8 mouse cellular contexts compared by ENCODE assay signal in genomic region chr6:108530781-108531323, GRCm38 (mm10).
DNase-seq lines count a peak whose midpoint lies in the region; ATAC-seq and TF ChIP-seq lines count a peak whose summit lies in the region.

No protein-coding gene starts in this region.

- 23% methylated on average over 6 of the region's 6 CpGs for WGBS in forebrain, embryonic 10.5 days
- WGBS in forebrain, postnatal 0 days, result 35% methylated on average over 6 of the region's 6 CpGs
- WGBS in hindbrain, embryonic 16.5 days, result 30% methylated on average over 6 of the region's 6 CpGs
- 28% methylated on average over 6 of the region's 6 CpGs for WGBS in midbrain, embryonic 13.5 days

- H3K36me3 ChIP-seq in forebrain, embryonic 10.5 days (replicated peaks), result peaks cover 10% of the 10 kb centered on the region; the same call in 1 of the 2 replicates
- no peaks in the 10 kb centered on the region for H3K36me3 ChIP-seq in forebrain, postnatal 0 days (ENCODE audit: insufficient read depth)
- no peaks in the 10 kb centered on the region; the same call in 1 of the 2 replicates for H3K36me3 ChIP-seq in ES-E14 (ENCODE audit: control insufficient read depth, insufficient read depth, low read length, poor library complexity, severe bottlenecking)
- H3K36me3 ChIP-seq in hindbrain, embryonic 16.5 days (ENCODE audit: control insufficient read depth, insufficient read depth, low read length), result no peaks in the 10 kb centered on the region
- H3K36me3 ChIP-seq in midbrain, embryonic 13.5 days, result no peaks in the 10 kb centered on the region

- H3K4me3 ChIP-seq in forebrain, embryonic 10.5 days, result no peak overlapping the region
- H3K4me3 ChIP-seq in forebrain, postnatal 0 days (ENCODE audit: low read depth, low read length), result no peak overlapping the region
- H3K4me3 ChIP-seq in ES-E14 (ENCODE audit: insufficient read depth in 1 of 2, low read depth in 1 of 2, low read length in 2 of 2, poor library complexity in 1 of 2, severe bottlenecking in 1 of 2), result peak overlapping the region; percentile 17 to 36; a peak in 2 of 4 replicates
- H3K4me3 ChIP-seq in hindbrain, embryonic 16.5 days (ENCODE audit: low read length), result no peak overlapping the region
- H3K4me3 ChIP-seq in midbrain, embryonic 13.5 days (replicated peaks), result no peak overlapping the region

- peaks cover 24% of the 10 kb centered on the region for H3K4me1 ChIP-seq in forebrain, embryonic 10.5 days
- H3K4me1 ChIP-seq in forebrain, postnatal 0 days (ENCODE audit: insufficient read depth), result no peaks in the 10 kb centered on the region
- peaks cover 5 to 28% of the 10 kb centered on the region in 2 experiments for H3K4me1 ChIP-seq in ES-E14 (ENCODE audit: control insufficient read depth in 2 of 2, insufficient read depth in 2 of 2, low read length in 2 of 2, poor library complexity in 1 of 2)
- H3K4me1 ChIP-seq in hindbrain, embryonic 16.5 days (ENCODE audit: control insufficient read depth, insufficient read depth, low read depth, low read length), result peaks cover 3% of the 10 kb centered on the region; the same call in 1 of the 2 replicates
- peaks cover 17% of the 10 kb centered on the region for H3K4me1 ChIP-seq in midbrain, embryonic 13.5 days (replicated peaks)

- no peaks in the 10 kb centered on the region for H3K9me3 ChIP-seq in forebrain, embryonic 10.5 days
- no peaks in the 10 kb centered on the region for H3K9me3 ChIP-seq in forebrain, postnatal 0 days (ENCODE audit: low read length)
- H3K9me3 ChIP-seq in ES-E14 (ENCODE audit: control insufficient read depth, insufficient read depth, low read depth, low read length), result no peaks in the 10 kb centered on the region
- no peaks in the 10 kb centered on the region for H3K9me3 ChIP-seq in hindbrain, embryonic 16.5 days (ENCODE audit: control insufficient read depth, low read length)
- no peaks in the 10 kb centered on the region for H3K9me3 ChIP-seq in midbrain, embryonic 13.5 days

- H3K9ac ChIP-seq in forebrain, postnatal 0 days, result no peak overlapping the region
- 0 out of 2 replicates have a peak overlapping the region, but pooled peaks have one; percentile 11 for H3K9ac ChIP-seq in ES-E14 (ENCODE audit: insufficient read depth, low read depth, low read length, poor library complexity, severe bottlenecking)
- no peak overlapping the region for H3K9ac ChIP-seq in hindbrain, embryonic 16.5 days (ENCODE audit: low read depth, low read length)
- no peak overlapping the region for H3K9ac ChIP-seq in midbrain, embryonic 13.5 days (replicated peaks)

- no peak for TF ChIP-seq CTCF in forebrain, postnatal 0 days (IDR thresholded peaks at IDR 0.05; ENCODE audit: low read depth)

- DNase-seq in forebrain, embryonic 10.5 days (ENCODE audit: extremely low spot score, low spot score), result no peak
- DNase-seq in forebrain, postnatal 0 days, result no peak
- DNase-seq in ES-E14 (ENCODE audit: low read depth, low spot score), result no peak
- no peak for DNase-seq in cerebellum, postnatal 14 days
- DNase-seq in thymus, postnatal 10 days (ENCODE audit: low spot score in 2 of 2), result no peak
- DNase-seq in adipocyte (ENCODE audit: low spot score), result no peak

- H3K27me3 ChIP-seq in forebrain, embryonic 10.5 days (ENCODE audit: poor library complexity, severe bottlenecking), result no peaks in the 10 kb centered on the region
- H3K27me3 ChIP-seq in forebrain, postnatal 0 days (ENCODE audit: insufficient read depth, low read length), result no peaks in the 10 kb centered on the region
- no peaks in the 10 kb centered on the region for H3K27me3 ChIP-seq in hindbrain, embryonic 16.5 days (replicated peaks; ENCODE audit: control insufficient read depth, insufficient read depth, low read length)
- H3K27me3 ChIP-seq in midbrain, embryonic 13.5 days, result no peaks in the 10 kb centered on the region

- no peak; the same call in 1 of the 2 replicates for ATAC-seq in forebrain, postnatal 0 days
- peak; percentile 75 for ATAC-seq in hindbrain, embryonic 16.5 days
- peak; percentile 77 for ATAC-seq in midbrain, embryonic 13.5 days

- in situ Hi-C loops in ES-E14 (cut with MboI; ENCODE audit: low sequenced_read_pairs in 2 of 2, unreplicated experiment in 2 of 2), result no loop called here

- H3K4me2 ChIP-seq in forebrain, postnatal 0 days (ENCODE audit: low read depth), result no peak overlapping the region
- no peak overlapping the region for H3K4me2 ChIP-seq in hindbrain, embryonic 16.5 days (ENCODE audit: low read length)
- H3K4me2 ChIP-seq in midbrain, embryonic 13.5 days (replicated peaks), result no peak overlapping the region

- H3K27ac ChIP-seq in forebrain, embryonic 10.5 days, result peak overlapping the region; percentile 65; the same call in 1 of the 2 replicates
- H3K27ac ChIP-seq in forebrain, postnatal 0 days (ENCODE audit: low read depth, low read length), result no peak overlapping the region
- H3K27ac ChIP-seq in ES-E14 (ENCODE audit: insufficient read depth, low read depth, low read length, poor library complexity, severe bottlenecking), result peak overlapping the region; percentile 66
- H3K27ac ChIP-seq in hindbrain, embryonic 16.5 days (ENCODE audit: low read depth, low read length), result no peak overlapping the region
- peak overlapping the region; percentile 53 for H3K27ac ChIP-seq in midbrain, embryonic 13.5 days

TF ChIP-seq in ES-E14, 5 proteins besides CTCF, POLR2A, EP300 and RAD21:
- TF ChIP-seq MAFK (IDR thresholded peaks at IDR 0.05; ENCODE audit: insufficient read depth, low read depth, low read length) (no peak), ZC3H11A (IDR thresholded peaks at IDR 0.05; ENCODE audit: borderline replicate concordance, low read depth, low read length) (no peak), HCFC1 (IDR thresholded peaks at IDR 0.05; ENCODE audit: borderline replicate concordance, insufficient read depth, low read length) (no peak), CHD2 (IDR thresholded peaks at IDR 0.05; ENCODE audit: low read depth, low read length) (no peak), ZNF384 (IDR thresholded peaks at IDR 0.05; ENCODE audit: low read depth, low read length) (no peak)

Comparison
In these comparisons a context has a peak if more than half of its experiments do, and no peak if none do; other contexts are left out.
1. H3K27ac ChIP-seq: peak in forebrain, embryonic 10.5 days (single experiment), ES-E14 (single experiment) and midbrain, embryonic 13.5 days (single experiment); none in forebrain, postnatal 0 days (single experiment) and hindbrain, embryonic 16.5 days (single experiment).
2. H3K4me3 ChIP-seq: peak in ES-E14 (2 of 2); none in forebrain, embryonic 10.5 days (single experiment), forebrain, postnatal 0 days (single experiment), hindbrain, embryonic 16.5 days (single experiment) and midbrain, embryonic 13.5 days (single experiment).